Comparison of ENCODE assay signal across 8 mouse cellular contexts in the genomic region with DNA sequence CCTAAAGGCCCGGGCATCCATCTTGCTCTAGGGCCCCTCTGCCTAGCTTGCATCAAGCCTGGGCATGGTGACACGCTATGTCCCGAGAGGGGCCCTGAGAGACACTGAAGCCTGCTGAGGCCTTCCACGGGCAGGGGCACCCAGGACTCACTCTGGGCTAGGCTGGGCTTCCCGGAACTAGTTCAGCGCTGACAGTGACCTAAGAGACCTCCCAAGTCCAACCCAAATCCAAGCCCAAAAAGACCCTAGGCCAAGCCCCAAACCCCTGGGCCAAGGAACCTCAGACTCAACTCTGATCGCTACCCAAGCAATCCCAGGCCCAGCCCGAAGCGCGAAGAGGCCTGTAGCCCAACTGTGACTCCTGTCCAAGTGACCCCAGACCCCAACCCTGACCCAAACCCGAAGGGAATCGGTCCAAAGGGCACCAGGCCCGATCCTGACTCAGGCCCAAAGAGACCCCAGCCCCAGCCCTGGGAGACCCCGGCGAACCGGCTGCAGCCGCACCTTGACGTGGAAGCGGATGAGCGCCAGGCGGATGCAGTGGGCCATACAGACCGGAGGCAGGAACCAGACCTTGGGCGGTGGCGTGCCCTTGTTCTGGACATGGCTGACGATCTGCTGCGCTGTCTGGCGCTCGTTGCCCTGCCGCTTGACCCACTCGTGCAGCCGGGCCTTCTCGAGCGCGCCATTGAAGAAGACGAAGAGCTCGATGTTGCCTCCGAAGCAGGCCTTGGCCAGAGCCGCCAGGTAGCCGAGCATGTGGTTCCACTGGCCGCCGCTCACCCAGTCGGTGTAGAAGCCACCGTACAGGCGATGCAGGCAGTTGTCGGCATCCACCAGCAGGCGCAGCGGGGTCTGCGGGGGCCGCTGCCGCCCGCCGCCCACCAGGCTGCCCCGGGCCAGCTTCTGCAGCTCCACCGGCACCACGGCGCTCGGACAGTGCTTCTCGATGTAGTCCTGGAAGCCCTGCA. TPM values are rescaled to one million over a fixed set of nuclear protein-coding genes. Genes with fewer than 3 reads are reported as not detected.
DNase-seq lines count a peak whose midpoint lies in the region; ATAC-seq and TF ChIP-seq lines count a peak whose summit lies in the region.

No protein-coding gene starts in this region.

- H3K4me3 ChIP-seq in cerebellum, adult 2 months (replicated peaks; ENCODE audit: insufficient read depth, low read depth, low read length), result peak overlapping the region; percentile 75
- peak overlapping the region; percentile 98 for H3K4me3 ChIP-seq in lung, embryonic 16.5 days (ENCODE audit: low read length)

- peak overlapping the region; percentile 79 for H3K4me2 ChIP-seq in lung, embryonic 16.5 days (ENCODE audit: low read depth, low read length)

- no peak for TF ChIP-seq CTCF in cerebellum, adult 2 months (IDR thresholded peaks at IDR 0.05; ENCODE audit: borderline replicate concordance, insufficient read depth, low read depth, low read length)

- H3K4me1 ChIP-seq in cerebellum, adult 2 months (ENCODE audit: control insufficient read depth, insufficient read depth, low read length), result peaks cover 11% of the 10 kb centered on the region
- H3K4me1 ChIP-seq in lung, embryonic 16.5 days (replicated peaks; ENCODE audit: control insufficient read depth, insufficient read depth, low read length), result peaks cover 27% of the 10 kb centered on the region

- DNase-seq in Muller cell, postnatal 12 days (ENCODE audit: inconsistent ontology term), result peak; percentile 57
- peak; percentile 69 to 74 for DNase-seq in cerebellum, adult 2 months
- peak; percentile 58 for DNase-seq in heart, postnatal 4 days
- peak; percentile 53 for DNase-seq in layer of hippocampus, adult 9-11 months
- DNase-seq in retina, embryonic 14.5 days (ENCODE audit: low spot score), result peak; percentile 60
- DNase-seq in thymus, postnatal 25 days, result peak; percentile 68

- peak overlapping the region; percentile 78 for H3K9ac ChIP-seq in lung, embryonic 16.5 days (ENCODE audit: low read length)

- 0 out of 2 replicates have a peak, but pooled peaks cover 2% of the 10 kb centered on the region for H3K36me3 ChIP-seq in lung, embryonic 16.5 days (ENCODE audit: control insufficient read depth, insufficient read depth, low read length)

- no peaks in the 10 kb centered on the region for H3K9me3 ChIP-seq in lung, embryonic 16.5 days (ENCODE audit: control insufficient read depth, low read length)

- H3K27ac ChIP-seq in cerebellum, adult 2 months (ENCODE audit: insufficient read depth, low read length), result peak overlapping the region; percentile 77
- peak overlapping the region; percentile 98 for H3K27ac ChIP-seq in lung, embryonic 16.5 days (ENCODE audit: low read length)

- H3K27me3 ChIP-seq in cerebellum, adult 2 months (ENCODE audit: control insufficient read depth, insufficient read depth, low read length), result no peaks in the 10 kb centered on the region
- H3K27me3 ChIP-seq in lung, embryonic 16.5 days (ENCODE audit: control insufficient read depth, insufficient read depth, low read depth, low read length), result no peaks in the 10 kb centered on the region

- peak; percentile 21; the same call in 1 of the 2 replicates for TF ChIP-seq POLR2A in cerebellum, adult 2 months (IDR thresholded peaks at IDR 0.05; ENCODE audit: borderline replicate concordance, insufficient read depth, low read length)

- peak; percentile 5; the same call in 1 of the 2 replicates for ATAC-seq in frontal cortex, adult (ENCODE audit: low TSS enrichment)
- ATAC-seq in lung, embryonic 16.5 days (ENCODE audit: low read depth), result peak; percentile 13

- under 1% methylated on average over 58 of the region's 58 CpGs for WGBS in cerebellum, adult 2 months
- under 1% methylated on average over 51 of the region's 58 CpGs for WGBS in lung, embryonic 16.5 days

RNA-seq across cellular contexts. Expression of a gene that starts 0.7 kb away (rescaled TPM):
- 64.4 and 69.2 TPM in 2 replicates for polyA plus RNA-seq in cerebellum, adult 2 months (2012; rRNA removed)
- total RNA-seq in heart, postnatal 4 days (2021), result 100 to 1,000 TPM; 112 to 118 TPM
- 22.6 and 22.8 TPM in 2 replicates for polyA plus RNA-seq in lung, embryonic 16.5 days (2015; fragmentation: Nextera tagmentation; extraction: Ambion mirVana)

Comparison
In these comparisons a context has a peak if more than half of its experiments do, and no peak if none do; other contexts are left out.
1. Peak in every context shown above with its lines: DNase-seq, ATAC-seq, H3K4me3 ChIP-seq and H3K27ac ChIP-seq.